Mouse (Mus musculus) kidney, adult 2 months (tissue): ENCODE results near the gene Ntm.

Experiments
- CTCF ChIP-seq: fragments of 200-500 bp; conservative IDR thresholded peaks from 2 replicates; pipeline ENCODE4 v1.5.1; 2011; ENCODE audit warnings: low read depth, mild to moderate bottlenecking, control low read depth, low read length, moderate library complexity, mixed read lengths; ENCODE audit not compliant: insufficient read depth, insufficient read length
- POLR2A ChIP-seq: fragments of 200-500 bp; IDR thresholded peaks from one replicate; pipeline ENCODE4 v1.6.1; 2011; ENCODE audit warnings: low read depth, low read length, control low read depth

- no peak for TF ChIP-seq POLR2A
- TF ChIP-seq CTCF = no peak
Observed at GRCm38 (mm10) chr9:29534773-29535172, 428.2 kb downstream of the Ntm start.
